Mouse (Mus musculus) midbrain, embryonic 14.5 days (tissue): ENCODE measurements around the gene Mprip. TPM values are rescaled to one million over a fixed set of nuclear protein-coding genes. Genes with fewer than 3 reads are reported as not detected.

Experiments used
- ATAC-seq: fragments of 200-750 bp; cut with Nextera tagmentation; 2 replicates; pipeline ENCODE4 v1.8.0; 2017; ENCODE audit warnings: moderate number of reproducible peaks, moderate library complexity; ENCODE audit not compliant: low FRiP score, low TSS enrichment
- DNase-seq: peaks from one replicate; pipeline ENCODE4 v3.0.0-alpha.2; 2015
- H3K27ac ChIP-seq: fragments of 300-500 bp; sonication (generic); replicated peaks from 2 replicates; pipeline ENCODE4 v1.5.1; 2014; ENCODE audit warnings: mild to moderate bottlenecking, low read depth, low read length, moderate library complexity
- H3K27me3 ChIP-seq: fragments of 300-500 bp; sonication (generic); 2 replicates; pipeline ENCODE4 v1.6.1; 2014; ENCODE audit warnings: low read length, control low read depth, mixed read lengths; ENCODE audit not compliant: control insufficient read depth, insufficient read depth
- H3K36me3 ChIP-seq: fragments of 300-500 bp; sonication (generic); 2 replicates; pipeline ENCODE4 v1.6.1; 2014; ENCODE audit warnings: low read length, control low read depth; ENCODE audit not compliant: control insufficient read depth, insufficient read depth
- H3K4me1 ChIP-seq: fragments of 300-500 bp; sonication (generic); 2 replicates; pipeline ENCODE4 v1.6.1; 2014; ENCODE audit warnings: mild to moderate bottlenecking, antibody characterized with exemption, low read length, control low read depth; ENCODE audit not compliant: control insufficient read depth, insufficient read depth
- H3K4me2 ChIP-seq: fragments of 300-500 bp; sonication (generic); 2 replicates; pipeline ENCODE4 v1.6.1; 2014; ENCODE audit warnings: mild to moderate bottlenecking, low read length, moderate library complexity
- H3K4me3 ChIP-seq: fragments of 300-500 bp; sonication (generic); replicated peaks from 2 replicates; pipeline ENCODE4 v1.5.1; 2014; ENCODE audit warnings: low read depth, low read length
- H3K9ac ChIP-seq: fragments of 300-500 bp; sonication (generic); replicated peaks from 2 replicates; pipeline ENCODE4 v1.6.1; 2014; ENCODE audit warnings: mild to moderate bottlenecking, low read length, moderate library complexity
- H3K9me3 ChIP-seq: fragments of 300-500 bp; sonication (generic); 2 replicates; pipeline ENCODE4 v1.6.1; 2016; ENCODE audit warnings: low read length, control low read depth, mixed read lengths; ENCODE audit not compliant: control insufficient read depth
- WGBS: fragments of 180-500 bp; shearing (Covaris S2); extraction: QIAGEN DNeasy Blood & Tissue Kit; methylation state at CpG from one replicate; pipeline ENCODE4 v1.1.7; 2014; 5-methylcytosine and 5-hydroxymethylcytosine counted together
- polyA plus RNA-seq: library from polyadenylated mRNA; unstranded; fragments of >200 nt; fragmentation: Nextera tagmentation; extraction: Ambion mirVana; gene quantifications from 2 replicates; pipeline ENCODE4 v1.2.1, GENCODE M21; 2014

Gene Mprip
- polyA plus RNA-seq, 1 experiment from 2014 or later: 68.7 TPM

DNA sequence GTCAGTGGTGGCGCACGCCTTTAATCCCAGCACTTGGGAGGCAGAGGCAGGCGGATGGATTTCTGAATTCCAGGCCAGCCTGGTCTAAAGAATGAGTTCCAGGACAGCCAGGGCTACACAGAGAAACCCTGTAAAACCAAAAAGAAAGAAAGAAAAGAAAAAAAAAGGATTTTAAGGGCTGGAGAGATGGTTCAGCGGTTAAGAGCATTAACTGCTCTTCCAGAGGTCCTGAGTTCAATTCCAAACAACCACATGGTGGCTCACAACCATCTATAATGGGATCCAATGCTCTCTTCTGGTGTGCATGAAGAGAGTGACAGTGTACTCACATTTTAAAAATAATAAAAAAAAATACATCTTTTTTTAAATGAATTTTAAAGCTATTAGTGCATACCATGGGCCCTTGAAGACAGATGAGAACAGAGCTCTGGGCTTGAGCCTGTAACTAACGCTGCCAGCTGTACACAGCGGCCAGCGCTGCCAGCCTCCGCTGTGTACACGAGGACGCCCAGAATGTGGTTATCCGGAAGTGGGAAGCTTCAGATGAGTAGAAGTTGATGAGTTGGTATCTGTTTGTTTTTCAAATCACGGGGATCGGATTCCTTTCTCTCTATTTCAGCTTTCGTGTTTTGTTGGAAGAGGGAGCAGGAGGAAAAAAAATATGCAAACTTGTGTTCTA lies 149.5 kb downstream of the Mprip start:
- 71% methylated on average over 14 of the region's 14 CpGs for WGBS
- ATAC-seq: no peak

DNA sequence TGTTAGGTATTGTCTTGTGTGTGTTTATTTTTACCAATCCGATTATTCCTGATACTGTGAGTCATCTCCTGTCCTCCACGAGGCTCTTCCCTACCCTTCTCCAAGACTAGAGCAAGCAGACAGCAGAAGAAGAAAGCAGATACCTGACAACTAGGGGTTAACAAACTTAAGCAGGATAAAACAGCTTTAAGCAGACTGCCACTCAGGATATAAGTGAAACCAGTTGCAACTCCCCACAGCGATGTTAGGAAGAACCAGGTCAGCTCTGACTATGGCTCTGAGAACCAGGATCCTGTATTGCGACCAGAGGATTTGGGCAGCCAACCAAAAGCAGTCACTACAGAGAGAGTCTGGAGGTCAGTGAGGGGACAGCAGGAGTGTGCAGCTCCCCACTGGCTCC lies 150.1 kb downstream of the Mprip start:
- no peak for ATAC-seq
- no peaks in the 10 kb centered on the region for H3K27me3 ChIP-seq
- no peak overlapping the region for H3K27ac ChIP-seq
- no peaks in the 10 kb centered on the region for H3K9me3 ChIP-seq
- H3K36me3 ChIP-seq: peaks cover 21% of the 10 kb centered on the region
- 84% methylated on average over 4 of the region's 4 CpGs for WGBS
- H3K4me1 ChIP-seq: peaks cover 10% of the 10 kb centered on the region
- no peak overlapping the region for H3K4me3 ChIP-seq
- DNase-seq: no peak
- H3K4me2 ChIP-seq: no peak overlapping the region
- H3K9ac ChIP-seq: no peak overlapping the region

More for the DNA sequence above, 149.5 kb downstream of the Mprip start:
- no peak for DNase-seq
- H3K4me2 ChIP-seq: peak overlapping the region; percentile 75
- peaks cover 22% of the 10 kb centered on the region for H3K36me3 ChIP-seq
- peak overlapping the region; percentile 99; the same call in 1 of the 2 replicates for H3K27ac ChIP-seq
- no peaks in the 10 kb centered on the region for H3K9me3 ChIP-seq
- H3K9ac ChIP-seq: peak overlapping the region; percentile 89; the same call in 1 of the 2 replicates
- peak overlapping the region; percentile 79 for H3K4me3 ChIP-seq
- H3K4me1 ChIP-seq: peaks cover 10% of the 10 kb centered on the region
- no peaks in the 10 kb centered on the region for H3K27me3 ChIP-seq

DNA sequence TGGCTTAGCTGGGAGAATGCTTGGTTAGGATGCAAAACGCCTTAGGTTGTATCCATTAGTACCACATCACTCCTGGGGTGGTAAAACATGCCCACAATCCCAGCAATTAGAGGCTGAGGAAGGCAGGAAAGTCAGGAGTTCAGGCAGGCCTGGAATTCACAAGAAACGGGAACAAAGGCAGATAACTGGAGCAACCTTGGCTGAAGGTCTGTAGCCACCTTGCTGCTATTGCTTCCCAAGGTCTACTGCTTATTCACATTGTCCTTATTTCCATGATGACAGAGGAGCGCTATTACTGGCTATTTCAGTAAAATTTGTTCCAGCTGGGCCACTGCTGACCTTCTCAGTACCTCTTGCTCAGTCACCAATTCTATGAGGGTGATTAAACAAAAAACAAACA lies 152.2 kb downstream of the Mprip start:
- DNase-seq (no peak), ATAC-seq (no peak)
- no peaks in the 10 kb centered on the region for H3K27me3 ChIP-seq
- H3K27ac ChIP-seq: no peak overlapping the region
- no peak overlapping the region; the same call in 1 of the 2 replicates for H3K9ac ChIP-seq
- H3K4me2 ChIP-seq: no peak overlapping the region
- peaks cover 10% of the 10 kb centered on the region for H3K4me1 ChIP-seq
- peaks cover 25% of the 10 kb centered on the region for H3K36me3 ChIP-seq
- no peak overlapping the region for H3K4me3 ChIP-seq
- H3K9me3 ChIP-seq: no peaks in the 10 kb centered on the region
- 75% methylated on average over 3 of the region's 3 CpGs for WGBS

DNA sequence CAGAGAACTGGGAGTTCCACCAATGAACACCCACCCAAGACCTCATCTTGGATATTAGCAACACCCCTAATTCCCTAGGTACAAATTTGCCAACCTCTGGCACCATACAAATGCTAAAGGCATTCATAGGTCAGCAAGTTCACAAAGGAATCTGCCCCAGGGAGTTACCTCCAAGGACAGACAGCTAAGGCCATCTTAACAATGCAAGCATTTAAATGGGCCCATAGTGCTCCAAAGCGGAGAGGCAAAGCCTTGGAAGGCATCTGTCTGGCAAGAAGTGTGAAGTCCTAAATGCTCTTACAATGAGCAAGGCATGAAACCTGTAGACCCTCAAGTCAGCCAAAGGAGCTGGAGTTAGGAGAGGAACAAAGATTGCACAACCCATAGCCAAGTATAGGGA lies 153.2 kb downstream of the Mprip start:
- DNase-seq (no peak), ATAC-seq (no peak)
- Histone ChIP-seq H3K27ac (no peak overlapping the region), H3K4me1 (no peaks in the 10 kb centered on the region), H3K9ac (no peak overlapping the region), H3K4me3 (no peak overlapping the region), H3K27me3 (no peaks in the 10 kb centered on the region), H3K4me2 (no peak overlapping the region), H3K36me3 (peaks cover 35% of the 10 kb centered on the region), H3K9me3 (no peaks in the 10 kb centered on the region)
- WGBS: 80% methylated on average over 1 of the region's 1 CpGs

DNA sequence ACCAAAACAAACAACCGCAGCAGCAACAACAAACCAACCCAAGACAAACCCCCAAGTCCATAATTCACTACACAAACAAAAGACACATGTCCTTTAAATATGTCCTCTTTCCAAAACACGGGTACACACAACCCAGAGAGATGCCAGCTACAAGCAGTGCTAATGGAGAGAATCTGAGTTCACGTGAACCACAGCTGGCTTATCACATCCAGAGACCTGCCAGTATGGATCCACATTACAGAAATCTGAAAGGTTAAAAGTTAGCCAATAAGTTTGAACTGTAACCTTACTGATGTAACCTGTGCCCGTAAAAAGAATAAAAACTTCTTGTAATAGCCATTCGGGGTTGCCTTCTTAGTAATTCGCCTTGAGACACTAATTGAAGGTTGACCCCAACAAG lies 153.8 kb downstream of the Mprip start:
- Histone ChIP-seq H3K9ac (no peak overlapping the region), H3K4me3 (no peak overlapping the region), H3K27me3 (no peaks in the 10 kb centered on the region), H3K4me2 (no peak overlapping the region), H3K4me1 (no peaks in the 10 kb centered on the region), H3K9me3 (no peaks in the 10 kb centered on the region), H3K36me3 (peaks cover 41% of the 10 kb centered on the region), H3K27ac (no peak overlapping the region)
- WGBS: 93% methylated on average over 6 of the region's 6 CpGs
- ATAC-seq: no peak
- DNase-seq: no peak

DNA sequence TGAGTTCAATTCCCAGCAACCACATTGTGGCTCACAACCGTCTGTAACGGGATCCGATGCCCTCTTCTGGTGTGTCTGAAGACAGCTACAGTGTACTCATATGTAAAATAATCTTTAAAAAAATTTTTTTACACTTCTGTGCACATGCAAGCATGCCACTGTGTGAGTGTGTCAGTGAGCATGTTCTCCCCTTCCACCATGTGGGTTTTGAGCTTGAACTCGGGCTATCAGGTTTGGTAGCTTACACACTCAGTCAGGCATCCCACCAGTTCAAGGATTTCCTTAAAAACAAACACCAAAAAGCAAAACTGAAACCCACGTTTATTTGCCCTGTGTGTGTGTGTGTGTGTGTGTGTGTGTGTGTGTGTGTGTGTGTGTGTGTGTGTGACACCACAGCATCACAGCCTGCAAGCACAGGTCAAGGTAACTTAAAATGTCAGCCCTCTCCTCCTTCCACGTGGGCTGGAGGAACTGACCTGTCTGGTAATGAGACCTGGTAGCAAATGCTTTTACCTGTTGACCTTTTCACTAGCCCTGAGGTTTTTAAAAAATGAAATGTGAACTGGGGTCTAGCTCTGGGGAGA lies 154.5 kb downstream of the Mprip start:
- Histone ChIP-seq H3K9ac (no peak overlapping the region), H3K4me1 (no peaks in the 10 kb centered on the region), H3K9me3 (no peaks in the 10 kb centered on the region), H3K4me3 (no peak overlapping the region), H3K27me3 (no peaks in the 10 kb centered on the region), H3K27ac (no peak overlapping the region), H3K36me3 (peaks cover 47% of the 10 kb centered on the region), H3K4me2 (no peak overlapping the region)
- DNase-seq (no peak), ATAC-seq (no peak)
- WGBS: 90% methylated on average over 6 of the region's 6 CpGs

DNA sequence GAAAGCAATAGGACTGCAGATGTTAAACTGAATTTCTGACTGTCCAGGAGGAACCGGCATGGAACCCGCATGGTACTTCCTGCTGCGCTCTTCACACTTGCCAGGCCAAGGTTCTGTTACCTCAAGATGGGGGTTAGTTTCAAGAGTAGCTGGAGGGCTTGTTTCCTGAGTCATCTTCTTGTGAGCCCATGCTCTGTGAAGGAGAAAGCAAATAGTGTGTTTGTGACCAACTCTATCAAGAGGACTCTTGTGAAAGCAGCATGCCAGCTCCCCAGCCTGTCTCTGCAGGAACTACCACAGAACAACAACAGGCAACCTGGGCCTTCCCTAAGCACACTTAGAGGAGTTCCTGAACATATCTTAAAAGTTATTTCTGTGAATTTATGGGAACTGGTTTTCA lies 156.8 kb downstream of the Mprip start:
- H3K4me3 ChIP-seq: no peak overlapping the region
- H3K4me1 ChIP-seq: no peaks in the 10 kb centered on the region
- ATAC-seq (no peak), DNase-seq (no peak)
- no peak overlapping the region for H3K27ac ChIP-seq
- no peaks in the 10 kb centered on the region for H3K9me3 ChIP-seq
- peaks cover 69% of the 10 kb centered on the region for H3K36me3 ChIP-seq
- H3K4me2 ChIP-seq: no peak overlapping the region
- H3K9ac ChIP-seq: no peak overlapping the region
- 98% methylated on average over 3 of the region's 3 CpGs for WGBS
- H3K27me3 ChIP-seq: no peaks in the 10 kb centered on the region

DNA sequence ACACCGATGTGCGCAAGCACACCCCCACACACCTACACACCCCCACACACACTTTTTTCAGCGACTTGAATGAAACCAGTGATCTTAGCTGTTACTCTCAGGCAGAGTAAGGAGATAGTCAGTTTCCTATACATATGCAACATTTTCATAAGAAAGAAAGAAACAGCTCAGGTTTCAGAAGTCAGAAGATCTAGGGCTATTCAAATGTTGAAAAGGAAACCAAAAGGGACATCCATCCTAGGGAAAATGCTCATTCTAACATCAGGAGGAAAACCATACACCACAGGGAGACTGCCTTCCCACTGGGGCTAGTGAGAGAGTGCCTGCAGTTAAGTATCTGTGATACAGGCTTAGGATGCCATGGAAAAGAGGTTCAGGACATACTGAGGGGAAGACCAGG lies 160.5 kb downstream of the Mprip start:
- H3K27ac ChIP-seq: no peak overlapping the region
- no peak for ATAC-seq
- 94% methylated on average over 3 of the region's 3 CpGs for WGBS

More for the DNA sequence above, 160.5 kb downstream of the Mprip start:
- no peak for DNase-seq
- no peak overlapping the region for H3K4me3 ChIP-seq
- no peaks in the 10 kb centered on the region for H3K9me3 ChIP-seq
- no peak overlapping the region for H3K4me2 ChIP-seq
- peaks cover 97% of the 10 kb centered on the region for H3K36me3 ChIP-seq
- no peaks in the 10 kb centered on the region for H3K27me3 ChIP-seq
- H3K4me1 ChIP-seq: no peaks in the 10 kb centered on the region
- H3K9ac ChIP-seq: no peak overlapping the region
